Mouse (Mus musculus): Measurements from ENCODE around the gene Rims1.

Rims1 gene

DNA sequence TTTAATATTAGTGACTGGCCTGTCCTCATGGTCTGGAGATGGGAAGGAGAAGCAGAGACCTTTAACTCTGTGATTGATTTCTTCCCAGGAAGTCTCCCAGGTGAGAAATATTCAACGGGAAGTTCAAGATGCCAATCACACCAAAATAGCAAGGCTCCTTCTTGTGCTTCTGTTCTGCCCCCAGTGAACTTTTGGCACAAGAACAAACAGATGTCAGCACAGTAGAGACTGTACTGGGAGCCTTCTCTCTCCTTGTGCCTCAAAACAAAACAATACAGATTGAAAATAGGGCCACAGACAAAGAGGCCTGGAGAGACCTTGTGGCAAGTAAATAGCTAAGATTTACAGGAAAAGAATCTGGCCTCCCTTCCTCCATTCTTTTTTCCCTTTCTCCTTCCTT lies 110.7 kb downstream of the Rims1 start:
- DNase-seq (ENCODE audit: low spot score): no peak

DNA sequence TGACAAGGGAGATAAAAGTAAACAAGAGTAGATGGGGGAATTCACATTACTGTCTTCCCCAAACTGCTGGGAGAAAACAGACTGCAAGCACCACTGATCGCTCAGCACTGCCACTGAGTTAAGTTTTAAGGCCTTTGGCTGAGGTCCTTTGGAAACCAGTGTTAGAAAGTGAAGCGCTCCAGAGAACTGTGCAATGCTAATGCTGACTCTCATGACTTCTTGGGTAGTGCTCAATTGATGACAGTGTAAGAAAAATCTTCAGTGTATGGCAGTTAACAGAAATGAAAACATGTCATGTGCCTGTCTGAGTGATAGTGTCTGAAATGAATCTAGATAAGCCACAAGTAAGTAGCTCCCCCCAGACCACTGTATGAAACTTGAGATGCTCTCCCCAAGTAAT lies 111.3 kb downstream of the Rims1 start:
- DNase-seq (ENCODE audit: low spot score): no peak

DNA sequence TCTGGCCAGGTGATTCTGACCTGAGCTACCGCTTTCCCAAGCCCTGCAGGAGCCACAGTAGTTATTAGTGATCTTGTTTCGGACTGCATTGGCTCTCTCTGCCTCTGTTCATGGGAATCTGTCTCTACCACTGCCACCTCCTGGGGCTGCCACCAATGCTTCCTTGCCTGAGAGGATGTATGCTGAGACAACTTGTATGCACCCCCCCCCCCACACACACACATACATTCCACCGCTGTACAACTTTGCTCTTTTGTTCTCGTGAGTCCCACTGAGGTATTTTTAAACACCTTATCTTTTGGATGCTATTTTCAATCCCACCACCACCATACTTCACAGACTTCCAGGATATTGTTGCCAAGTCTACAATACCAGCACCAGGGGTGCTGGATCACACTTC lies 122.3 kb downstream of the Rims1 start:
- DNase-seq (ENCODE audit: low spot score): no peak

DNA sequence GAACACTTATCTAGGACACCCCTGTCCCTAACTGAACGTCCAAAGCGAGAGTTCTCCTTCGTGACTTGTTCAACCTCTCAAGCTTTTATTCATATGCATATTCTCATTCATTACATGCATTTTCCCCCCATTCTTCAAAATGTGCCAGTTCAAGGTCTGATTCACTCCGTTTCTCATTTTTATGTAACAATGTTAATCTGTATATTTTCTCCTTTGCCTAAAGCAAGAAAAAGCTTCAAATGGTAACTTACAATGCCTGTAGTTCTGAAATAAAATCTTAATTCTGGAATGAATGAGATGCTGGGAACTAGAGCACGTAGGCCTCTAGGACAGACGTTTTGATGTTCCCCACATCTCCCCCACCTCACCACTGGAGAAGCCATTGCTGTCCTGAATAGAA lies 141.6 kb downstream of the Rims1 start:
- no peak for DNase-seq (ENCODE audit: low spot score)

DNA sequence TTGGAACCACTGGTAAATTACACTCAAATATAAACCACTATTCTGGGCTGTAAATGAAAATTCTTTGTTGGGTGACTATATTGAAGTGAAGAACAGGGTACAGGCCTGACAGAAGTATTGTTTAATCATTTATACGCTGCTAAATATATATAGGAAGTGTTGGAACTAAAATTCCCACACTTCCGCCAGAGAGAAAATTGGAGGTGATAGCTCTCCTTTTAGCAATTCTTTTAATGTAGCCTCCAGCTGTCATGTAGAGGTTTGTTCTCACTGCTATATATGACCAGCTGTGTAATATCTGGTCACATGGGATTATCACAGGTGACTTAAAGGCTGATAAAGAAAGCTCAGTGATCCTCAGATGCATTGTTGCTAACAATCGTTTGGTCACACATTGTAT lies 144.0 kb downstream of the Rims1 start:
- DNase-seq (ENCODE audit: low spot score): no peak

DNA sequence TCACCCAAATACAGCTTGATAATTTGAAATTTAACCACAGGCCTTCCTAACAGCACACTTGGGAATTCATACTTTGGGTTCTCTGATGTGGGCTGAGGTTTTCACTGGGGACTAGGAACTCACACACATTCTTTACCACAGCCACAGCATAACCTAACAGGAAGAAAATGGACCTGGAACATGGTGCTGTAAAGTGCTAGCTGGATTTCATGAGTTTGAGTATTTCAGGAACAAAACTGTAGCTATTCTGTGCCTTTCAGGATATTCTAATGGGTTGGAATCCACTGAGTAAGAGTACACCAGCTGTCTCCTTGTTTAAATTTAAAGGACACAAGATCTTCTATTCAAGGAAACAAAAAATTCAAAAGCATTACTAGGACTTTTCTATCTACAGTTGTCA lies 149.8 kb downstream of the Rims1 start:
- no peak for DNase-seq (ENCODE audit: low spot score)

DNA sequence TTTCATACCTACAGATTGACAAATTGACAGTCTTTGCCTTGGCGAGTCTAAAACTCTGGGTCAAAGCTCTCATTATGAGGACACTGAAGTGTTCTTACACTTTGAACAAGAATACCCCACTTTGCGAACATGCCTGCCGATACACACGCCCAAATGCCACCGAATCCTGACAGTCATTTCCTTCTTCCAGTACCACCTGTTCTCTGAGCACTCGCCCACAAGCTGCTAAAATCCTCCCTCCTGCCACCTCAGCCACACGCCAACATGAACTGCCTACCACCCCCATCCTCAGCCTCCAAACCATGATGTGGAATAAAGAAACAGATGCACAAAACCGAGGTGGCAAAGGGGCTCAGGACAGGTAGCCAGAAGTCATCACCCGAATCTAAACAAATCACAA lies 150.9 kb downstream of the Rims1 start:
- no peak for DNase-seq (ENCODE audit: low spot score)

DNA sequence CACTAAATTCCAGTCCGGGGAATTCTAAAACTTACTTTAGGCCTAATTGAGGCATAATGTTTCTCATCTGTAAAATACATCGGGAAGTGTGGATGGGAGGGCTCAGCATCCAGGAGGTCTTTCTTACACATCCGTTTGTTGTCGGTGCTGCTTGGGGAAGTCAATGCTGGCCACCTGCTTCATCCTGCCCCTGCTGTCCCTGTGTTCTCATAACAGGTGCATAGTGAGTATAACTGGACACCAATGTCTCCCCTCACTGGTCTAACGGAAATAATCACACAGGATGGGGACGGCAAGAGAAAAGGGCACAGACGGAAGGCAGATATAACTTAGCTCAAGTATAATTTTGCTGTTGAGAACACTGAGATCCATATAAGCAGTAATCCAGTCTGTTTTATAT lies 155.2 kb downstream of the Rims1 start:
- no peak for DNase-seq (ENCODE audit: low spot score)

DNA sequence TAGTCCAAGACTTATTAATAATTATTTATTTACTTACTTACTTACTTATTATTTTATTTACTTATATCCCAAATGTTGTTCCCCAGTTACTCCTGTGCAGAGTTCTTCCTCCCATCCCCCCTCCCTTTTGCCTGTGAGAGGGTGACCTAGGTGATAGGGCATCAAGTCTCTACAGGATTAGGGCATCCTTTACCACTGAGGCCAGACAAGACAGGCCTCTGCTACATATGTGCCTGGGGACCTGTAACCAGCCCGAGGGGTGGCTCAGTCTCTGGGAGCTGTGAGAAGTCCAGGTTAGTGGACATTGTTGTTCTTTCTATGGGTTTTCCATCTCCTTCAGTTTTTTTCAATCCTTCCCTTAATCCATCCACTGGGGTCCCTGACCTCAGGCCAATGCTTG lies 156.4 kb downstream of the Rims1 start:
- no peak for DNase-seq (ENCODE audit: low spot score)

DNA sequence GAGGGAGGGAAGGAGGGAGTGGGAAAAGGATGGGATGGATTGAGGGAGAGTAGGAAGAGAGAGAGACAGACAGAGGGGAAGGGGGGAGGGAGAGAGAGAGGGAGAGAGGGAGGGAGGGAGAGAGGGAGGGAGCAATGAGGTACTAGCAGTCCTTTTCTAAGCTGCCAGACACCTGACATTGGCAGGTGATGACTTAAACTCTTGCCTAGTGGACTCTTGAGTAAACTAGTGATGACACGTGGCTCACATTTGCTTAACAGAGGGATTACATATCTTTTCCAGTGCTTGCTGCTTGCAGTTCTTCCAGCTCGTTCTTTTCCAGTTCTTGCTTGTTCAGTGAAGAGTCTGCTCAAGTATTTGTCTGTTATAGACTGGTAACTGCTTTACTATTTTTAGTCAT lies 160.5 kb downstream of the Rims1 start:
- DNase-seq (ENCODE audit: low spot score): no peak

DNA sequence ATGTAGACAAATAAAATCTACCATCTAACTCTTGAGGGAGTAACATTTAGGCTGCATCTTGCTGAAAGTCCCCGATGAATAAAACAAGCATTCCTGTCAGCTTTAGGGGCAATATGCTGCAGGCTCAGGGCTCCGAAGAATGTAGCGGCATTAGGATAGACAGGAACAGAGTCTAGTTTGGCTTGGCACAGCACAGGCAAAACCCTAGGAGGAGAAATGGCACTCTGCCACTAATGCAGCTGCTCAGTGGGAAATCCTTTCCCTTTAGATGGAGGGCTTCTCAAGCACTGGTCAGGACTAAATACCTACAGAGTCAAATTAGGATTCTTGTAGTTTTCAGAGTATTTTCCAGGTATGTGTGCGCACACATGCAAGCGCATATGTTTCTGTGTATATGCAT lies 165.2 kb downstream of the Rims1 start:
- DNase-seq (ENCODE audit: low spot score): no peak

DNA sequence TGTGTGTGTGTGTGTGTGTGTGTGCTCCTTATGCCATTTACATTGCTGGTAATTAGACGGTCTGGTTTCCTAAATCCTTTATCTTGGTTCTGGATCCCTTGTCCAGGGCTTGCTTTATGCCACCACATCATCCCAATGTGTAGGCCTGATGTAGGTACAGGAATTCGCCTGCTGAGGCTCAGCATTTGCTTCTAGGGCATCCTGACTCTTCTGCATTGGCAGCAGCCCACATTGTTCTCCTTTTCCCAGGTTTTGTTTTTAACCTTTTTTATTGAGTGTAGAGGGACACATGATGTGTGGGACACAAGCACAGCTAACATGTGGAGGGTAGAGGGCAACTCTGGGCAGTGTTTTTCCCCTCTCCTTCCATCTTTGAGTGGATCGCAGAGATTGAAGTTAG lies 166.1 kb downstream of the Rims1 start:
- no peak for DNase-seq (ENCODE audit: low spot score)

DNA sequence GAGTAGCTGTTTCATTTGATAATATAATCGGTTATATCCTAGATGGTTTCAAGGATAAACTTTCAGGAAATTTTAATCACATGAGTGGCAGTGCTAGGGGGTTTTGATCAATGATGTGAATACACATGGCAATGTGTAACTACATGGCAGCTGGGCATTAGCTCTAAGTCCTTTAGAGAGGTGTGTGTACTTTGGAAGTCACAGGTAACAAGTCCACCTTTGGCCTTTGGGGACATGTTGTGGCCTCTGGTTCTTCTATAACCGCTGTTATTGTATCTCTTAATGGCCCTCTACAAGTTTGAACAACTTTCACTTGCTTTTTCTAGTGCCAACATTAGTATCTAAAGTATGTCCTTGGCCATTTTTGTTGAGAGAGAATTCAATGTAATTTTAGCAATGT lies 171.9 kb downstream of the Rims1 start:
- no peak for DNase-seq (ENCODE audit: low spot score)

DNA sequence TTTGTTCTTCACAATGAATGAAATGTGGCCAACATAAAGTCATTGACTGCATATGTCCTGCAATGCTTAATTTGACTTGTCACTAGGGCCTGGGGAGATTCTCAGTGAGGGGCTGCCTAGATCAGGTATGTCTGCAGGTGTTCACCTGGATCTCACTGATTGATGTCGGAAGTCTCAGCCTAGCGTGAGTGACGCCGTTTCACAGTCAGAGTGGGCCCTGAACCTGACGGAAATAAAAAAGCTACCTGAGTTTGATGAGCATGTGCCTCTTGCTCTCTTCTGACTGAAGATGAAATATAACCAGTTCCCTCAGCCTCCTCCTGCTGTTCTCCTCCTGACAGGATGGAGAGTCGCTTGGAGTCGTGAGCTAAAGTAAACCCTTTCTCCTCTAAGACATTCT lies 173.2 kb downstream of the Rims1 start:
- DNase-seq (ENCODE audit: low spot score): no peak

DNA sequence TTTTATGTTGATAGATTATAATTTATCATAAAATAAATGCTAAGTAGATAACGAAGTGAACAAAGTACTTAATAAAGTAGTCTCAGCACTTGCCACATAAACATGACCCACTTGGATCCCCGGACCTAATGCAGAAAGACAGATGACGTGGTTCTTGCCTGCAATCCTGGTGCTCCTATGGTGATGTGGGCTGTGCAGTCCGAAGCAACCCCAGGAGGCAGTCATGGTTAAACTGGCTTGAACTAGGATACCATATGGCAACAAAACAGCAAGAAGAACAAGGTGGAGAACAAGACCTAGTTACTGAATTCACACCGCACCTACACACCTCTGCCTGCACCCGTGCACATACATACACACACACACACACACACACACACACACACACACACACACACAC lies 173.8 kb downstream of the Rims1 start:
- no peak for DNase-seq (ENCODE audit: low spot score)

DNA sequence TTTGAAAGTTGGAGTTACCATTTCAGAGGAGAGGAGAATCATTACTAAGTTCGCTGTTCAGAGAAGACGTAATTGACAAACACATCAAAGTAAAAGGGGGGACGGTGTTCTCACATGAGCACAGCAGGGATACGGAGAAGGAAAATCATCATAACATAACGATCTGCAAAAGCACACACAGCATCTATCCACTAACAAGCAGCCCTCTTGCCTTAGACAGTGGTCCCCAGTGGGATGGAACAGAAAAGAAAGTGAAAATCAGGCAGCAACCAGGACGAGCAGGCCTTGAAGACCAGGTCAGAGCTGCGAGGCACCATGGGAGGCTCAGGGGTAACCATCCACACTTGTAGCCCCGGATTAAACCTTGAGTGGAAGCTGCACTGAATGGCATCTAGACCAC lies 176.8 kb downstream of the Rims1 start:
- no peak for DNase-seq (ENCODE audit: low spot score)

DNA sequence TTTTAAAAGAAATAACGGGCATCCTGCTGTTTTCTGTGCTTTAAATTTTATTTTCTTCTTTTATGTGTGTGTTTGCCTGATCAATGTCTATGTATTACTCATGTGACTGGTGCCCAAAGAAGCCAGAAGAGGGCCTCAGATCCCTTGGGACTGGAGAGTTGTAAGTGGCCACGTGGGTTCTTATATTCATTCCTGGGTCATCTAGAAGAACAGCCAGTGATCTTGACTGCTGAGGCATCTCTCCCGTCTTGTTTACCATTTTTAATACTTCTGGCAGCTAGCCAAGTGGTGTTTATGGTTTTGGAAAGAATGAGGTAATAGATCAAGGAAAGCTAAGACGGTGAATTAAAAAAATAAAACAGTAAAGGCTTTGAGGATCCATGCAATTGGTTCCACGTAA lies 178.8 kb downstream of the Rims1 start:
- no peak for DNase-seq (ENCODE audit: low spot score)

DNA sequence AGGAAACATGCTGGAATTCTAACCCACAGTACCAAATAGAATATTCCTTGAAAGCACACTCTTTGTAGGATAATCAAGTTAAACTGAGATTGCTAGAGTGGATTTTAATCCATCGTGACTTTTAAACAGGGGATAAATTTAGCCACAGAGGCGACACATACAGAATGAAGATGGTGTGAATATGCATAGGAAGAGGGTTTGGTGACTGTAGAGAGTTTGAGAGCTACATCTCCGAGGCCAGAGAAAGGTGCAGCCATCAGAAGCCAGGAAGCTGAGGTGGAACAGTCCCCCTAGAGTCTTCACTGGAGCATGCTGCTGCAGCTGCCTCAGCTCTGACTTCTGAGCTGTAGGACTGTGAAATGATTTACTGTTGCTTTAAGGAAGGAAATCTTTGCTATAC lies 179.5 kb downstream of the Rims1 start:
- DNase-seq (ENCODE audit: low spot score): no peak

DNA sequence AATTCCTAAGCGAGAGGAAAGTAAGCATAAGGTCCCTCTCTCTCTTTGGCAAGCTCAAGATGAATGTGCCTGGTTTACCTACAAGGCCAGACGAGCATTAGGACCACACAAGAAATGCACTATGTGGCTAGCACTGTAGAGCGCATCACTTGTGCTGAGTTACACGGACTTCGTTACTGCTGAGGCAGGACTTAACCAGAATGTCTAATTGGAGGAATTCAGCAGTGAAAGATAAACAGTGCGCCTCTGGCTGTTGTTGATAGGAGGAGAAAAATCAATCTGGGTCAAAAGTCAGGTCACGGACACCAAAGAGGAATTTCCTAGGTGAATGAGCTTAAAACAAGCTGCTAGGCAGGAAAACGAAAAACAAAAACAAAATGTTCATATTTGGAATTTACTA lies 185.0 kb downstream of the Rims1 start:
- DNase-seq (ENCODE audit: low spot score): no peak

DNA sequence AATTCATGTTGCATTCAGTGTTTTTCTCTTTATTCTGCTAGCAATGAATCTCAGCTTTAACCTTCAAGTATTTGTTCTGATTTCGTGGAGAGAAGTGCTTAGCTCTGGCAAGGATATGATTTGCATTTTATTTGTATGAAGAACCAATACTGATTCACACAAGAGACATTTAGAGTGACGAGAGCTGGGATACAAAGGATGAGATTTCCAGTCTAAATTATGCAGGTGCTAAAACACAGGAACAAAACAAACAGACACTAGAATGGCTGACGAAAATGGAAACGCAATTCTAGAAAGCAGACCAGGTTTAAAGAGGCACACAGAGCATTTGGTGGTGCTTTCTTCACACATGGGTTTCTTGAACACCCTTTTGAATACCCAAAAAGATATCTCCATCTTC lies 190.2 kb downstream of the Rims1 start:
- DNase-seq (ENCODE audit: low spot score): no peak

DNA sequence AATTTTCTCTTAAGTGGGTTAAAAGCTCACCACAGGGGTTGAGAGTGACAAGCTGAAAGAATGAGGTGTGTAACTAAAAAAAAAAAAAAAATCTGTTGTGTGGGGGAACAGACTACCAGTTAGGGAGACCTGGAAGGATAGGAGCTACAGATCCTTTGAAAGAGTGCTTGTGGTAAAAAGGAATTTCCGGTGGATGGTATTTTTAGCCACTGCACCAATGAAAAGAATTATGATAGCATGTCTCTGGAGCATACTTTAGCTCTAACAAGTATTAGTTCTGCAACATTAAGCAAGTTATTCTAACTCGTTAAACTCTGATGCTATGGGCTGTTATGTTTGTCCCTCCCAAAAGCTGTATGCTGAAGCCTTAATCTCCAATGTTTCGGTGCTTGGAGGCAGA lies 192.2 kb downstream of the Rims1 start:
- no peak for DNase-seq (ENCODE audit: low spot score)

DNA sequence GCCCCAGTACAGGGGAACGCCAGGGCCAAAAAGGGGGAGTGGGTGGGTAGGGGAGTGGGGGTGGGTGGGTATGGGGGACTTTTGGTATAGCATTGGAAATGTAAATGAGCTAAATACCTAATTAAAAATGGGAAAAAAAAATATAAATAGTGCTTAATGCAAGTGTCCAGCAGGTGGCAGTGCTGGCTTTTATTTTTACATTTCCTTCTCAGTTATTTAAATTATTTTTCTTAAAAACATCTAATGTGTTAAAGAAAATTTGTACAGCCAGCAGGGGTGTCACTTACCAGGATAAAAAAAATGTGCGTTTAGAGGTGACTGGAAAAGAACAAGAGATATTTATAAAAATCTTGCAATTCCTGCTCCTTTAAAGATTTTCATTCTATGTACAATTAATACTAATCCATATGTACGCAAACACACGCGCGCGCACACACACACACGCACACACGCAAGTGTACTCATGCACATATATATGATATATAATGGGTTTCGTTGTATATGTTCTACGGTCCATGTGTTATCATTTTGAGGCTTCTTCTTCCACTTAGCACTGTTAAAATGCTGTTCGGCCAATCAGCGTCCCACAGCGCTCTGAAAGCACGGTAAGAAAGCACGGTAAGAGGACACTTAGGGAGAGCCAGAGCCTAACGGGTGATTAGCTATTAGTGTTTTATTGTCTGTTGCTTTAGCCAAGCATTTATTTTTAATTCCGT lies 201.3 kb downstream of the Rims1 start:
- no peak for DNase-seq (ENCODE audit: low spot score)

DNA sequence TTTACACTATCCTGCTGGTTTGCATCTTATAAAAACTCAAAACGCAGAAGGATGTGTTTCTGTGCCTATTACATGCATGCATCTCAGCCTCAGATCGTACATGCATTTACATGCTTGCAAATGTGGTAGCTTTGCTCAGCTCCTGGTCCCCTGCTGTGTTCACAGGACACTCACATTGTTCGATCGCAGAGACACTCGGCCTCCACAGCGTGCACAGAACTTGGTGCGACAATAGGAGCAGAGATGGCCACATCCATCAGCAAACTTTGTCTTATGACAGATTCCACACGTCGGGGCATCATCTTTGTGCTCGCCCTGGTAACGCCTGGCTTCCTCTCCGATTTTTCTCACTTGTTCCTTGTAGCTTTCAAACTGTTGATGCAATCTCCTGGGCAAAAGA lies 209.6 kb downstream of the Rims1 start:
- DNase-seq (ENCODE audit: low spot score): no peak

DNA sequence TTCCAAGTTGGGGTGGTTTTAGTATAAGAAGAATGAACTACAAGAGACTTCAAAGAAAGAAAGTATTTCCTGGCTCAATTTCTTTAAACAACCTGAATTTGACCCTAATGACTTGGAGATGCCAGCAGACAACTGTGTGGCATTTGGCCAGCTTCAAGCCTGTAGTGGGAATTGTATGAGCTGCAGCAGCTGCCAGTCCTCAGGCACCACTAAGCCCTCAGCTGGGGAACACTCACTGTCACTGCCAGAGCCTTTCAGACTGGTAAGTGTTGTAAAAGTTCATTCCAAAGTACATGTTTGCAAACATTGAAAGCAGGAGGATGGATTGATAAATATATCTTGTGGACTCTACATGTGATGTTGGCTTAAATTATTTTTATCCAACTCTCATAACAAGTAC lies 211.0 kb downstream of the Rims1 start:
- no peak for DNase-seq (ENCODE audit: low spot score)

DNA sequence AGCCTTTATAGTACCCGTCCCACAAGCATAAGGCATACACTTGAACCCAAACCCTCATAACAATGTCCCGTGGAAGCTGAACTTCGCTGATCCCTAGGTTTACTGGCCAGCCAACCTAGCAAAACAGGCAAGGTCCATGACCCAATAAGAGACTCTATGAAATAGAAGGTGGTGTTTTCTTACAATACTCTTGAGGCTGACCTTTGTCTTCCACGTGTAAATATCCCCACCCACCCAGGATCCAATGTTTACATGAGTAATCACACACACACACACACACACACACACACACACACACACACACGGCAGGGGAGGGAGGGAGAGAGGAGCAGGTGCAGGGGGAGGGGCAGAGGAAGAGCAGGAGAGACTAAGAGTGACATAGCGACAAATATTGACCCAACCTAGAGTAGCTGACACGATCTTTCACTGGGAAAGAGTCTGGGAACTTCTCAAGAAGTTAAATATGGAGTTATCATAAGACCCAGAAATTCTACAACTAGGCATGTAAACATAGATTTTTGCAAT lies 217.9 kb downstream of the Rims1 start:
- no peak for DNase-seq (ENCODE audit: low spot score)

Measured in urinary bladder, postnatal 14 days (tissue).